Mouse (Mus musculus) G1E (cell line): ENCODE results near the gene H6pd.

Experiments used
- CTCF ChIP-seq: IDR thresholded peaks from 2 replicates; pipeline ENCODE4 v1.5.1; 2012; ENCODE audit warnings: low read depth, low read length, inconsistent platforms, mixed read lengths
- GATA1 ChIP-seq: IDR thresholded peaks from 2 replicates; pipeline ENCODE4 v1.6.1; 2012; ENCODE audit warnings: borderline replicate concordance, low read length, inconsistent platforms, mixed read lengths
- TAL1 ChIP-seq: conservative IDR thresholded peaks from 2 replicates; pipeline ENCODE4 v1.6.1; 2012; ENCODE audit warnings: low read depth, low read length, inconsistent platforms, mixed read lengths

DNA sequence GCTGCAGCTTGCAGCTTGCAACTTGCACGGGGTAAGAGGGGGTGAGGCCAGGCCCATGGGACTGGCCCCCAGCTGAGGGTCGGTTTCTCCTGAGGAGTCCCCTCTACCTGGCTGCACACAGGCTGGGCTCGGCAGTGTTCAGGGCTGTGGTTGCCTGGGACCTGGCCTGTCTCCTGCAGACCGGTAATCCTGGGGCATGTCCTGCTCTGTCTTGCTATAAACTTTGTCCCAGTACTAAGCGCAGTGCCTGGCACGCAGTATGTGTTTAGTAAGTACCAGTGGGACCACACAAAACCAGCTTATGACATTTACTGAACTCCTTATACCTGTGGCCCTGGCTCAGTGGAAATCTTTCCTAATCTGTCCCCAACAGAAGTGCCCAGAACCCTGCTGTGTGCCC lies 43.2 kb downstream of the H6pd start:
- TF ChIP-seq CTCF: no peak
- TF ChIP-seq GATA1: no peak
- no peak for TF ChIP-seq TAL1
